Mouse (Mus musculus) megakaryocyte, adult 5-6 weeks (primary cell): ENCODE data around the gene Cyth1. TPM values are rescaled to one million over a fixed set of nuclear protein-coding genes. Genes with fewer than 3 reads are reported as not detected.

ENCODE experiments used
- ATAC-seq: 2 replicates; pipeline ENCODE4 v1.8.0; 2016; ENCODE audit warnings: mild to moderate bottlenecking, inconsistent platforms; ENCODE audit not compliant: poor library complexity, severe bottlenecking
- total RNA-seq, 2 experiments: library from RNA; stranded (forward) in 1 of 2; stranded (reverse) in 1 of 2; fragments of 153-499, 151-499 nt in 1 of 2; fragments of 221-1000, 200-1000 nt in 1 of 2; gene quantifications; 2 replicates each; pipeline versions ENCODE4 v1.2.3 to v1.2.4; 2015 to 2017

Cyth1 gene
- total RNA-seq, 2 experiments from 2014 or later, result 21.9 to 84.3 TPM

DNA sequence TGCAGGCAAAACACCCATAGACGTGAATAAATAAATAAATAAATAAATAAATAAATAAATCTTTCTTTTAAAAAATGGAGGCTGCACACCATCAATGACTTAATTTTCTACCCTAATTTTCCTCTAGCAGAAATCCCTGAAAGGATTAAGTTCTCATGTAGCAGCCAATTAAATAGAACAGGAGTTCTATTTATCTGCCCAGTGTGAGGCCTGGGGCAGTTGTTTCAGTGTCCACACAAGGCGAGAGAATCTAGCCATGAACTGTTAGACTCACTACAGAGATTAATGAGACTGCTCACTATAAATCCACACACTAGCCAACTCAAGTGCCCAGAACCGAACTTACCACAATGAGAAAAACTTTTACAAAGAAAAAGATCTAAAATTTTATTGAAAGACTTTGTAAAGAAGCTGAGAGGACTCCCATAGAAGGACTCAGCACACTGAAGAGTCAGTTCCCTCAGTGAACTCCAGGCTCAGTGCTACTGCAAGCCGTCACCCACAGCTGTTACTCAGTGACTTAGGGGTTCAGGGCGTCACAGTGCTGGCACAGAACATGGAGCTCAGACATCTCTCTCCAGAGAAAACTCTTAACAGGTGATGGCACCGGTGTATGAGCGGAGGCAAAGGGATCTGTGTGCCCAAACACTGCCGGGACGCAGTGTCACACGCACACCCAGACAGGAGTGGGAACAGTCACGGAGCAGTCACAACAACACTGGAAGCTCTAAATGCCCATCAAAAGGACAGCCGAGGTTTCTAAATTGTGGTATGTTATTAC, 23.1 kb downstream of the Cyth1 start:
- ATAC-seq, result no peak

DNA sequence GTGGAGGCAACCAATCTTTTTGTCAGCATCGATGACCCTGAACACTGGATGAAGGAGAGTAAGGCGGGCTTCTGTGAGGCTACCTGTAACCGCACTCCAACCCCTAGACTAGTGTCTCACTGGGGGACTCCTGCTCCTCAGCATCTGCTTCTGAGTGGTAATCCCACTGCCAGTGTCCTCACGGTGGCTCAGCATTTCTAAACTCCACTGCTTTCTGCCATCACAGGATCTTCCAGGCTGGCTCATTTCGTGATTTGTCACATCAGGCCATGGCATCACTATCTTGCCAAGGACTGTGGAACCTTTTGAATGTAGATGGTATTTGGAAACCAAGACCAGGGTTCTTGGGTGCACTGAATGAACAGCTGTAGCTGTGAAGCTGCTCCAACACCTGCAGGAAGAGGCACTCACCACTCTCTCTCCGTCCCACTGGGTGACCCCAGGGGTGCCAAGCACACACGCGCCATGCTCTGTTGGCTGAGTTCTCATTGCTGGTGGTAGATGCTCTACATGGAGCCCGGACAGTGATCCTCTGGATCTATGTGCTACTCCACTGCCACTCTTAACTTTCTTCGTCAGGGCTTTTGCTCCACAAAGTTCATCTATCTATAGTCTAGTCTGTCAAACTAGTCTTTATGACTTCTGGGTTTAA, 24.9 kb downstream of the Cyth1 start:
- no peak for ATAC-seq

DNA sequence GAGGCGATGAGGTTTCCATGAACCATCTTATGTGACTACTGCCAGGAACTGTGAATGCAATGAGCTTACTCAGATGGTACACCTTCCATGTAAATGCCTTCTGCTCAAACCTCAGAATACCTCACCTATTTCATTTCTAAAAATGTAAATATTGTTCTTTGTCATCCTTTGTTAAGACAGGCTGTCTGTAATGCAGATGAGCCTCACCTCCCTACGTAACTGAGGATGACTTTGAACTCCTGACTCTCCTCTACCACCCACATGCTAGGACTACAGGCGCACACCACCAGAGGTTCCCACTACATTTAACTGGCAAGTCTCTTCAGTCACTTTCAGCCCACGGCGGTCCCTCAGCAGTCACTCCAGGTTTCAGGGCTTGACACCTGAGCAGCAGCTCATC, 25.5 kb downstream of the Cyth1 start:
- no peak for ATAC-seq

DNA sequence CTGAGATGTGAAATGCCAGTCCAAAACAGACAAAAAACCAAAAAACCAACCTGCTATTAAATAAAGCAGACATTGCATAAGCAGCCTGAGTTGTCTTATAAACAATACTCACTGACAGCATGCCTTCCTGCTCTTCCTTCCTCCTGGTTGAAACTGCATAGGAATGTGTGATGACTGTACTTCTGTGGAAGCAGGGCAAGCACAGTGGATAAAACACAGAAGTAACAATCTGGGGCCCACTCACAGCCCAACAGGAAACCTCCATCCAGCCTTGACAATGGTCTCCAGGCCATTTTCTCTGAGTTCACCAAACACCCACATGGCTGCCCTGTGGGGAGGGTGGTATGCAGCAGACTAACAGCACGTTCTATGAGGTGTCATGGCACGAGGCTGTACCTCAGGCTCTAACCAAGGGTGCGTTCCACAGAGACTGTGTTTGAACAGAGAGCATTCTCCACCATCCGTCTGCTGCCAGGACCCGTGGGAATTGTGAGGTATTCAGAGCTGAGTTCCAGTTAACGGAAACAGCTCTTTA, 26.0 kb downstream of the Cyth1 start:
- ATAC-seq, result no peak

- ATAC-seq, result peak; percentile 75
These were observed 27.7 kb downstream of the Cyth1 start for GRCm38 (mm10) chr11:118220561-118221262.

- ATAC-seq, result no peak
These were observed 29.3 kb downstream of the Cyth1 start for GRCm38 (mm10) chr11:118219066-118219465.

DNA sequence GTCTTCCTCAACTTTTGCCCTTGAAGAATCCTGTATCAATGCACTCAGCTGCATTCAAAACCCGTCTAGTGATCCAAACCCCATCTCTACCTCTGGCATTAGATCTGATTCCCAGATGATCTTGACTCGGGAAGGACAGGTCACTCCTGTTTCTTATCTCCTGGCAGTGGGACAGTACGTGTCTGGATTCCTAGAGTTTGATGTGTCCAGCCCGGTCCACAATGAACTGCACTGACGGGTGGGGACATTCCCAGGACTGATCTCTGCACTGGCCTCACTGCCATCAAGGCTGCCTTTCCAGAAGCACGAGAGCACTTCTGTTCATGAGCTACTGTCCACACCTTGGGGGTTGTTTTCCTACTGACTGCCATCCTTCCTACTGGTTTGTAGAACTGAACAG, 31.9 kb downstream of the Cyth1 start:
- ATAC-seq, result no peak

- ATAC-seq, result no peak
These were observed 32.4 kb downstream of the Cyth1 start for GRCm38 (mm10) chr11:118215928-118216458.

GRCm38 (mm10) chr11:118212636-118213112, 35.7 kb downstream of the Cyth1 start:
- ATAC-seq, result peak; percentile 66

DNA sequence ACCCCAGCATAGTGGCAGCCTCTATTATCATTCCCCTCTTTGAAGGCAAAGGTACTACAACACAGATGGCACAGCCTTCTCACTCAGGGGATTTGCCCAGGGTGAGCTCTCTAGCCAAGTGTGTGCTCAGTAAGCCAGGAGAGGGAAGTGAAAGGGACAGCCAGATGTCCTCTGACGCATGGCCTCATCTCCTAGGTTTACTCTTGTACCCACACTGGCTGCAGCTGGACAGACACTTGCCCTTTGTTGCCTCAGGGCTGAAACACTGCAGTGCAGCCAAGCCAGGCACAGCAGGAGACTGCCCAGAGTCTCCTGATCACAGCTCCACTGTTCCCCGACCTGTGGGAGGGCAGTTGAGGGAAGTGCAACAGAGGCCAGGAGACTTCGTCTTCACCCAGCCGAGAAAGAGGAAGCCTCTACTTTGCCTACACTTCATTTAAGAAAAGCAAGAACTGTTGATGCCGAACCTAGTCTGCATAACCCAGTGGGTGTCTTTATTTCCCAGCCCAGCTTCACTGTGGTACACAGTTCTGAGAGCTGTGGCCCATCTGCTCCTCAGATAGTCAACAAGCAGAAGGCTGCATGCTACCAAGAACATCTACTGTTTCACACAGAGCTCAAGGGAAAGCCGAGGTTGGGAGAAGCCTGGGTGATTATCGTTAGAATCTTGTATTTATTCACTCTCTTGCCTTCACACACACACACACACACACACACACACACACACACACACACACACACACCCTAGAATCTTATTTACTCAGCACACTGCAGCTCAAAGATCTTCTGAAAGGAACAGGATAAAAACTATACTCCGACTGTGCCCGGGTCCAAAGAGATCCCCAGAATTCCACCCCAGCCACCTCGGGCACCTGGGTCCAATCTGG, 36.4 kb downstream of the Cyth1 start:
- peak; percentile 64 for ATAC-seq

DNA sequence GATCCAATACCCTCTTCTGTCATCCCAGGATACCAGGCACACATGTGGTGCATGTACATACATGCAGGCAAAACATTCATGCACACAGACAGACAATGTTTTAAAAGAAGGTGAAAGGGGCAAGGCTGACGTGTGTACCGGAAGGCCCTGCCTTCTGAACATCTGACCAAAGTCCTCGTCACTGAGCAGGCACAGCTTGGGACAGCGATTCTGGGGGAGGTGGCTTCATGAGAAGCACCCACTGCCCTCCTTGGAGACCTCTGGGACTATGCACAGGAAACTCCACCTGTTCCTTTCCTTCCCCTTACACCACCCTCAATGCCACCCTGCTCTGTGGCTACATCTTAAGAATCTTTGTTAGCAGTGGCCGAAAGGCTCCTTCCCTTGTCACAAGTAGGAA, 37.4 kb downstream of the Cyth1 start:
- peak; percentile 19; the same call in 1 of the 2 replicates for ATAC-seq

DNA sequence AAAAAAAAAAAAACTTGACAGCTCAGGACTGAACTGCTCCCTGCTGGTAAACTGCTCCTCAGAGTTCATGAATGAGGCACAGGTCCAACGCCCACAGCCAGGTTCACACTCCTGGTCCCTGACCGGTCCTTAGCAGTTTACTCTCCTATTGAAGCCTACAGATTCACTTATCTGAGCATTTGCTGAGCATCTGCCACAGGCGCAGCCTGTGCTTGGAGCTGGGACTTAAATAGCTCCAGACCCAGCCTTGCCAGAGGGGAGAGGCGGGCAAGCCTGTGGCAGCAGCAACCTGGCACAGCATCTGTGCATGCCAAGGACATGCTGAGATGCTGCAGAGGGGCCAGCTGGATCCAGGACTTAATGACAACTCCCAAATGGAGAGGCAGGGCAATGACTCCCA, 38.3 kb downstream of the Cyth1 start:
- no peak for ATAC-seq

GRCm38 (mm10) chr11:118209376-118209775, 39.0 kb downstream of the Cyth1 start:
- ATAC-seq, result no peak

DNA sequence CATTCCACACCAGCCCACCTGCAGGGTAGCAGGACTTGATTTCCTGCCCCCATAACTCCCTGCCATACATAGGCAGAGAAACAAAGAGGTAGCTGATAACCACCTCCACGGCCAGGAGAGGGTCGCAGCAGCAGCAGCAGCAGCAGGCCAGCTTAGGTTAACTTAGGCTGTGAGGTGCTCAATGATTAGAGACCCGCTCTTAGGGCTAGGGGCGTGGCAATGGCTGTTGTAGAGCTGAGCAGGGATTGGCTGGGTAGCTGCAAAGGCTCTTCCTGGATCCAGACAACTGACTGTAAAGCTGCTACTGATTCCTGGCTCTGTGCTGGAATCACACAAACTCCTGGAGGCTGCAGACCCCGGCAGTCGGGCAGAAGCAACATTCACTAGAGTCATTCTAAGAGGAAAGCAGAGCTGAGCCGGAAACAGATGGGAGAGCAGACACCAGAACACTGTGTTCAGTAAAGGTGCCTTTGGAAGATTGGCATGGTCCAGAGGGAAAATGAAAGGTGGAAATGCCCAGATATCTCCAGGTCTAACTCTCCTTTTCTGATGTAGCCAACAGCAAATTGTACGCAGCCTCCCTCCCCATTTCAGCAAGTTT, 39.6 kb downstream of the Cyth1 start:
- ATAC-seq, result no peak

- ATAC-seq, result no peak
These were observed 40.9 kb downstream of the Cyth1 start for GRCm38 (mm10) chr11:118207424-118208033.

DNA sequence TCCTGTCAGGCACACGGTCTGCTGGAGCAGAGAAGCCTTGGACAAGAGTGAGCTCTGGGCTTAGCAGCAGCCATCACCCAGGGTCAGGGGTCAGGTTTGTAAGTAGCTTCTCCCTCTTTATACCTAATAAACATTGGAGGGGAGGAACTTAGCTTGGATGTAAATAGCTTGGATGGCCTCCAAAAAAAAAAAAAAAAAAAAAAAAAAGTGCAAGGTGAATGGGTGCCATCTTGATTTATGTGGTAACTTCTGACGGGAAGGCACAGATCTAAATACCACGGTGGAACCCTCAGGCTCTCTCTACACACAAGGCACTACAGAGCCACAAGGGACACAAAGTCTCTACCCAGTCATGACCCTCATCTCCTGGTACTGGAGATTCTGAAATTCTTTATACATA, 42.1 kb downstream of the Cyth1 start:
- no peak for ATAC-seq

GRCm38 (mm10) chr11:118203469-118203868, 44.9 kb downstream of the Cyth1 start:
- no peak for ATAC-seq

DNA sequence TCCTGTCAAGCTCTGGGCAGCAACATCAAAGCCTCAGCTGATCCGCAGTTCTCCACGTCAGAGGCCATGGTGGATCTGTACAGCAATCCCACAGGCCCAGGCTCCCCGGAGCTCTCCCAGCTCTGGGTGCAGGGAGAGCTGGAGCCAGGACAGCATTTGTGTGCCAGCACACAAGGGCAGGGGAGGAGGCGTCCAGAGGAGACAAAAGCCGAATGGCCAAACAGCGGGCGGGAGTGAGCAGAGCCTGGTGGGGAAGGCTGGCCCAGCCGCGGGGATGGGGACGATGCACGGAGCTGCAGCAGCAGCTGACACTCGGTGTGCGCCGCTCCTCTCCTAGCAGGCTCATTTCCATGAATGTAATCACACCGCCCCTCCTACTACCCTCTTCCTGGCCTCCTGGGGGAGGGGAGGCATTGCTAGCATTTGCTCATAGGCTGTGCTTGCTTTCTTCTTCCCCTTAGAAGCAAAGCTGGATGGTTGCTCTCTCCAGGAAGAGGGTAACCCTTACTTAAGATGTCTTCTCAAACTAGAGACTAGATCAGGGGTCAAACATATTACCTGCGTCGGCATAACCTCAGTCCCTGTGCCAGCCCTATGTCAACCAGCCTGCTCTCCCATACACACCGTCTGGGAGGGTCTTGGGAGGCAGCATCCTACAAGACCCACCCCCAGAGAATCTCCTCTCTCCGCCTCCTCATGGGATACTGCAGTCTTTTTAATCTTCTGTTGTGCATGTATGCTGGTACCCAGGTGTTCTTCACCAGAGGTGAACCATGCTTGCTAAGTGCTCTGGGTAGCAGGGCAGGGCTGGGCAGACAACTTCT, 45.8 kb downstream of the Cyth1 start:
- ATAC-seq, result peak; percentile 61
